Mouse (Mus musculus): ENCODE results near the gene Usp50.

Gene Usp50

DNA sequence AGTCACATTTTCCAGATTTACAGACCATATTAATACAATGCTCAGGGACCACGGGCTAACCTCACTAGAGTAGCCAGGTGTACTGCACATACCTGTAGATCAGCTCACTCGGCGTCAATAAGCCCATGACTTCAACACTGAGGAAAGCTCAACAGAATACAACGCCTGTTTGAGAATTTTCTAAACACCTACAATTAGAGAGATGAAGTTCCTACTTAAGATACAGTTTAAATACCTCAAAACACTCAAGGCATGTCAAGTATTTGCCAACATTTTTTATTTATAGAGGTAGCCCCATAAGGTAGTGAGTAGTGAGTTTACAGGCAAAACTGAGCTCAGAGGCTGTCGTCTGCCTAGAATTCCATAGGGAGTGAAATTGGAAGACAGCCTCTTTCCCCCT is 39.9 kb downstream of the Usp50 start:
- in situ Hi-C loops (cut with MboI, MseI): no loop called here

DNA sequence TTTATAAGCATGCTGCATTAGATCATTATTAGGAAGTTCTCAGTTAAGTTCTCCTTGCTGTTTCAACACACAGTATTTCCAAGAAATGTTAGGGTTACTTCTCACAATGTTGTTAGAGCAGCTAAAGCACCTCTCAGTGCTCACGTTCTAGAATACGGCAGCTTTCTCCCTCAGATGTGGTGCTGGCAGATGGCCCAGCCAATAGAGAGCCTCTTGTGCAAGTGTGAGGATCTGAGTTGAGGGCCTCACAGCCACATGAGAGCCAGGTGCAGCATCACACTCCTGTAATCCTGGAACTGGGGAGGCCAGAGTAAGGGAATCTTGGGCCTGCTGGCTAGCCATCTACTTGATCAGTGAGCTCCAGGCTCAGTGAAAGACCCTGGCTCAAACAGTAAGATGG is 43.0 kb downstream of the Usp50 start:
- in situ Hi-C loops (cut with MboI, MseI): no loop called here

DNA sequence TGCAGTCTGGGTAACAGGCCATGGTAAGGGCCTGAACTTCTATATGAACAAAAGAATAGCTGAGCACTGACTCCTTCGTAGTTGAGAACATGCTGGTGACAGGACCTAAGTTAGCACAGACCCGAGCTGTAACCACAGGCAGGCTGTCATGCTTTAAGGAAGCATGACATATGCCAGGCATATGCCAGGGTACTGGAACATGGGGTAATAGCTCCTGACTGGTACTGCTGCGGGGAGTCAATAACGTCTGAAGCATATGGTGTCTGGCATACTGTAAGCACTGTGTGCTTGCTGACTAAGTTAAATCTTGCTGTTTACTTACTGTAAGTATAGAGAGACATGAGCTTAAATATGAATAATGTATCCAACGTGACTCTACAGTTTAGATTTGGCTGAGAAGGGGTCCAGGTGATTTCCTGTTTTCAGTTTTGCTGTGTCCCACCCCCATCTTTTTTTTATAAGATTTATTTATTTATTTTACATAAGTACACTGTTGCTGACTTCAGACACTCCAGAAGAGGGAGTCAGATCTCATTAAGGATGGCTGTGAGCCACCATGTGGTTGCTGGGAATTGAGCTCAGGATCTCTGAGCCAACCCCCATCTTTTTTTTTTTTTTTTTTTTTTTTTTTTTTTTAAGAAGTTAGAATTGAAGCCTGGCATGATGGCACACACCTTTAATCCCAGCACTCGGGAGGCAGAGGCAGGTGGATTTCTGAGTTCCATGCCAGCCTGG is 47.8 kb downstream of the Usp50 start:
- in situ Hi-C loops (cut with MboI, MseI): no loop called here

DNA sequence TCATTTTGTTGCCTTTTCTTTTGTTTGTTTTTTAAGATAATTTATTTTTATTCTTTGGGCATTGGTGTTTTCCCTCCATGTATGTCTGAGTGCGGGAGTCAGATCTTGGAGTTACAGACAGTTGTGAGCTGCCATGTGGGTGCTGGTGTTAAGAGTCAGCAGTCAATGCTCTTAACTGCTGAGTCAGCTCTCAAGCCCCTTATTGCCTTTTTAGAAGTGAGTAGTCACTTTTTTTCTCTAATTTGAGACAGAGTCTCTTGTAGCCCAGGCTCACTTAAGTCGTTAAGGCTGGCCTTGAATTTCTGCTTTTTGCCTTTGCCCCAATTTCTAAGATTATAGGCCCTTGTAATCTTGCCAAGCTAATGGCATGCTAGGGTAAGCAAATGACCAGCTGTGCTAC is 52.8 kb downstream of the Usp50 start:
- in situ Hi-C loops (cut with MboI, MseI): no loop called here

DNA sequence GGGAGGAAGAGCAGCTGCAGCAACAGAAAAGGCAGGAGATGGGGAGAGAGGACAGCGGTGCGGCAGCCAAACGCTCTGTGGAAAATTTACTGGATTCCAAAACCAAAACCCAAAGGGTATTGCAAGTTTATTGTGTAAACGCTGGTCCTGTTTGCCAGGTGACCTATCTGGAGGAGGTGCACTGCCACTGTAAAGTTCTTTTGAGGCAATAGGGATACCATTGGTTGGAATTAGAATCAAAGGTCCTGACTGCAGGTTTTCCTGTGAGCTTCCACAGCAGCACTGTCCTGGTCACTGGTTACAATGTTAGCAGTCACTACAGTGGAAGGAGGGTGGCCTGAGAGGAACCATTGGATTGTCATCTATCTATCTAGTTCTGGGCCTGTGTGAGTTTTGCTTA is 54.1 kb downstream of the Usp50 start:
- in situ Hi-C loops (cut with MboI, MseI): no loop called here

- in situ Hi-C loops (cut with MboI, MseI): no loop called here
Observed at GRCm38 (mm10) chr2:126712950-126713349, 70.3 kb downstream of the Usp50 start.

- in situ Hi-C loops (cut with MboI, MseI): no loop called here
Observed at GRCm38 (mm10) chr2:126712526-126712925, 70.7 kb downstream of the Usp50 start.

DNA sequence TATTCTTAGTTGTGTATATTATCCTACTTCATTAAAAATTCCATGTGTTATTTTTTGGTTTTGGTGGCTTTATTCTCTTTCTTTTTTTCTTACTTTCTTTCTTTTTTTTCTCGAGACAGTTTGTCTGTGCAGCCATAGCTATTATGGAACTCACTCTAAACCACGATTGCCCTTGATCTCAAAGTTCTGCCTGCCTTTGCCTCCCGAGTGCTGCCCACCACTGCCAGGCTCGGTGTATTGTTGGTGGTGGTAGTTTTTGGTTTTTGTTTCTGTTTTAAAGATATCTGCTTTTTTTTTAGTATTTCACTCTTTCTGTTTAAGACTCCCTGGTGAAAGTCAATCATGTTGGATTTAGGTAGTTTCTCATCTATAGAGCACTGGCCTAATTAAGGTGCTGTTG is 74.9 kb downstream of the Usp50 start:
- in situ Hi-C loops (cut with MboI, MseI): no loop called here

DNA sequence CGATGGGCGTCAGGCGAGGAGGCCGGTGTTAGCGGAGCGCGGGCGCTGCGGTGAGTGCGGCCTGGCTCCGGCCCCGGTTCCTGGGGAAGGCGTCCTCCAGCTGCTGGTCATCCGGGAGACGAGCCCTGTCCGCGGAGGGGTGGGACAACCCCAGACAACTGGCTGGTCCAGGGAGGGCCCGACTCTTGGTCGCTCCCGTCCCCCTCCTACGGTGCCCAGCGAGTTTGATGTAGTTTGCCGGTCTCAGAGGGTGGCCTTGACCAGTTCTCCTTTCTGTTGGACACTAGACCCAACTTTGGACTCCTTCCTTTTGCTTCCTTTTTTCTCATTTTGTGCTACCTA is 75.9 kb downstream of the Usp50 start:
- in situ Hi-C loops (cut with MboI, MseI): no loop called here

GRCm38 (mm10) chr2:126706759-126707437 is 76.4 kb downstream of the Usp50 start, which contains the start of gene Usp8:
Gene Usp8, plus strand, starts transcription at chr2:126707328.
- in situ Hi-C loops (cut with MboI, MseI): no loop called here

GRCm38 (mm10) chr2:126695285-126695684 is 88.0 kb downstream of the Usp50 start:
- in situ Hi-C loops (cut with MboI, MseI): no loop called here

DNA sequence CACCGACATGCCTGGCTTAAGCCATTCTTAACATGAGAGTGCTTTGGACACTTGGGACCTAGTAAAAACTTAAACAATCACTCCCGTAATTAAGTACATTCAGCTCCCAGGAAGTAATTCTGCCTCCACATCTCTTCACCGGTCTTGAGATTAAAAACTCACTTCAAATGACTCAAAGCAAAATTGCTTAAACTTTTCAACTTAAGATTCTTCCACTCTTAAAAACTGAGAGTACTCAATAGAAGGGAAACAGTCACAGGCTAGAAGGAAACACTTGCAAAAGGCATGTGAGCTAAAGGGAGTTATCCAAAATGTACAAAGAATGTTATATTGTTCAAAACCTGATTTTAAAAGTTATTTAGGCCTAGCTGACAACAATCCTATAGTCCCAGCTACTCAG is 92.0 kb downstream of the Usp50 start:
- in situ Hi-C loops (cut with MboI, MseI): no loop called here

DNA sequence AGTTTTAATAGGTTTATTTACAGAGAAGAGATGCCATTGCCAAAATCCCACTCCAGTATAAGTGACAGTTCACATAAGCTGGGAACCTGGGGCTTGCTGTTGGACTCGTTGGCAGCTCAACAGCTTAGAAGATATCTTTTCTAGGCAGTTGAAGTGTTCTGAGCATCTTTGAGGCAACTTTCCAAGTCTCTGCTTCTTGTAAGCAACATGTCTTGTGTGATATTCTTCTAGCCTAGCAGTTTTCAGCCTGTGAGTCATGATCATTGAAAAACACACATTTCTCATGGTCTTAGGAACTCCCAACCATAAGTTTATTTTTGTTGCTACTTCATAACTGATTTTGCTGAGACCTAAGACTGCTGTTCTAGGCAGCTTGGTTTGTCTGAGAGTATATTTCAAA is 100.3 kb downstream of the Usp50 start:
- in situ Hi-C loops (cut with MboI, MseI): no loop called here

- in situ Hi-C loops (cut with MboI, MseI): no loop called here
Observed at GRCm38 (mm10) chr2:126682333-126682732, 100.9 kb downstream of the Usp50 start.

DNA sequence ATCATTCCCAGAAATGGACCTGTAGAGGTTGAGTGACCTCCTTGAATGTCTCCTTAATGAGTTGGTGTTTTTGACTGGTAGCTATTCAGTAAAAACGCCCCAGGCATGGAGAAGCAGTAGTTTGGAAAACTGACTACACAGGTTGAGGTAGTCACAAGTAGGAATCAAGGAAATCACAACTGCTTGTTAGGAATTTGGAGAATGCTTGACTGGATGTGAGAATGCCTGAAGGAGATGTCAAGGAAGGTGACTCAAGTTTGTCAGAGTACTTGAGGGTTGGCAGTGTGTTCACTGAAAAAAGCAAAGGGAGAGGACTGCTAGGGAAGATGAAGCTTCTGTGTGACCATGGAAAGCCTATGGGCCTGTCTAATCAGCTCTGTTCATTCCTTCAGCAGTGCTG is 105.9 kb downstream of the Usp50 start:
- in situ Hi-C loops (cut with MboI, MseI): no loop called here

GRCm38 (mm10) chr2:126676122-126676515 is 107.2 kb downstream of the Usp50 start, which contains the start of gene Gabpb1:
Gene Gabpb1, minus strand, starts transcription at chr2:126676337.
- in situ Hi-C loops (cut with MboI, MseI): no loop called here

GRCm38 (mm10) chr2:126675169-126676121 is 107.8 kb downstream of the Usp50 start:
- in situ Hi-C loops (cut with MboI, MseI): no loop called here

GRCm38 (mm10) chr2:126674441-126675168 is 108.7 kb downstream of the Usp50 start:
- in situ Hi-C loops (cut with MboI, MseI): no loop called here

- in situ Hi-C loops (cut with MboI, MseI): no loop called here
Observed at GRCm38 (mm10) chr2:126673317-126674242, 109.7 kb downstream of the Usp50 start.

DNA sequence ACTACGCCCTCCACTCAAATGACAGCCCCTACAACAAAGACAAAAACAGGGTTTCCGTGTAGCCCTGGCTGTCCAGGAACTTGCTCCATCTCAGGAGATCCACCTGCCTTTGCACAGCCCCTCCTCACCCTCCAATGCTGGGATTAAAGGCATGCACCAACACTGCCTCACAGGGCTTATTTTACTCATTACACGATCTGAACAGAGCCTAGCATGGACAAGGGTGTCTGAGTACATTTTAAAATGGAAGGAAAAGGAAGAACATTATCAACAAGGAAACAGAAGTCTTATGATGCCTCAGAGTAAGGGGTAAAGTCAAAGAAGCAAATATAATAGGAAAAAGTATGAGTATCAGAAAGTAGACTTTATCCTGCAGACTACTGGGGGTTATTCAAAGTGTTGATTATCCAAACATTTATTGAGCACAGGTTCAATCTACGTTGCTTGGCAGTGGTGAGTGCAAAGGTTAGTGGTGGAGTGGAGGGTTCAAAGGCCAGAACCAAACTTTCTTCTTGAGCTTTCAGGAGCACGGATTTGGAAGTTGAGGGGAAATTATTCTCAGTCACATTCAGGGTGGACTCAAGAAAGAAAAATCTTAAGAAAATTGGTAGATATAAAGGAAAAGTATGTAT is 114.5 kb downstream of the Usp50 start:
- in situ Hi-C loops (cut with MboI, MseI): no loop called here
